Mouse (Mus musculus) gastrocnemius, adult 18-20 months (tissue): ENCODE results near the gene St5. TPM values are rescaled to one million over a fixed set of nuclear protein-coding genes. Genes with fewer than 3 reads are reported as not detected.
A peak's percentile ranks its signal among the peaks of the same experiment; 100 is the strongest.

Experiments used
- DNase-seq: peaks from one replicate; pipeline ENCODE4 v3.0.0; 2021; ENCODE audit warnings: low spot score
- total RNA-seq, 2 experiments: library from RNA; stranded (reverse); gene quantifications; 2 replicates each; pipeline ENCODE4 v1.2.3; 2021

The St5 gene
- total RNA-seq, 2 experiments from 2014 or later = 6.0 to 8.2 TPM

- DNase-seq = no peak
Observed at GRCm38 (mm10) chr7:109702721-109703120, 684 bp downstream of the St5 start.

- DNase-seq = no peak
Observed at GRCm38 (mm10) chr7:109700213-109700612, 3.2 kb downstream of the St5 start.

- DNase-seq = no peak
Observed at GRCm38 (mm10) chr7:109695339-109695726, 8.1 kb downstream of the St5 start.

GRCm38 (mm10) chr7:109694576-109695338 is 8.6 kb downstream of the St5 start:
- DNase-seq = no peak

GRCm38 (mm10) chr7:109690961-109691360 is 12.4 kb downstream of the St5 start:
- DNase-seq = no peak

GRCm38 (mm10) chr7:109690101-109690500 is 13.3 kb downstream of the St5 start:
- no peak for DNase-seq

- no peak for DNase-seq
Observed at GRCm38 (mm10) chr7:109686585-109687128, 16.7 kb downstream of the St5 start.

- DNase-seq = no peak
Observed at GRCm38 (mm10) chr7:109680879-109681278, 22.5 kb downstream of the St5 start.

GRCm38 (mm10) chr7:109680284-109680683 is 23.1 kb downstream of the St5 start:
- no peak for DNase-seq

- DNase-seq = no peak
Observed at GRCm38 (mm10) chr7:109674944-109675628, 28.3 kb downstream of the St5 start.

- peak; percentile 68 for DNase-seq
Observed at GRCm38 (mm10) chr7:109671581-109672471, 31.6 kb downstream of the St5 start.

GRCm38 (mm10) chr7:109669426-109670170 is 33.8 kb downstream of the St5 start:
- DNase-seq = no peak

GRCm38 (mm10) chr7:109666664-109667063 is 36.7 kb downstream of the St5 start:
- DNase-seq = no peak

- DNase-seq = no peak
Observed at GRCm38 (mm10) chr7:109662626-109663025, 40.8 kb downstream of the St5 start.

- DNase-seq = no peak
Observed at GRCm38 (mm10) chr7:109659278-109659677, 44.1 kb downstream of the St5 start.

- no peak for DNase-seq
Observed at GRCm38 (mm10) chr7:109657884-109658283, 45.5 kb downstream of the St5 start.

GRCm38 (mm10) chr7:109654871-109655270 is 48.5 kb downstream of the St5 start:
- no peak for DNase-seq

- no peak for DNase-seq
Observed at GRCm38 (mm10) chr7:109648812-109649594, 54.4 kb downstream of the St5 start.

- no peak for DNase-seq
Observed at GRCm38 (mm10) chr7:109646574-109646973, 56.8 kb downstream of the St5 start.
